Mouse (Mus musculus) thymus, postnatal 10 days (tissue): Measurements from ENCODE around the gene Rhd.
A peak's percentile ranks its signal among the peaks of the same experiment; 100 is the strongest.
"Not testable (repeated sequence)": the region's sequence is repeated elsewhere in the genome, so short reads cannot be mapped to it uniquely, and the experiment has no call there.

Source experiments
- DNase-seq, 2 experiments: peaks; one replicate each; pipeline ENCODE4 v3.0.0; 2021; ENCODE audit warnings: low spot score in 2 of 2

The Rhd gene

GRCm38 (mm10) chr4:134863937-134864729 lies at the start of gene Rhd:
TSS of gene Rhd (plus strand) at chr4:134864536.
- no peak for DNase-seq

GRCm38 (mm10) chr4:134817706-134818105 lies 46.6 kb upstream of the Rhd start:
- DNase-seq: no peak

GRCm38 (mm10) chr4:134821061-134821460 lies 43.3 kb upstream of the Rhd start:
- DNase-seq: no peak

- DNase-seq: no peak
These were observed 40.8 kb upstream of the Rhd start for GRCm38 (mm10) chr4:134823560-134823959.

DNA sequence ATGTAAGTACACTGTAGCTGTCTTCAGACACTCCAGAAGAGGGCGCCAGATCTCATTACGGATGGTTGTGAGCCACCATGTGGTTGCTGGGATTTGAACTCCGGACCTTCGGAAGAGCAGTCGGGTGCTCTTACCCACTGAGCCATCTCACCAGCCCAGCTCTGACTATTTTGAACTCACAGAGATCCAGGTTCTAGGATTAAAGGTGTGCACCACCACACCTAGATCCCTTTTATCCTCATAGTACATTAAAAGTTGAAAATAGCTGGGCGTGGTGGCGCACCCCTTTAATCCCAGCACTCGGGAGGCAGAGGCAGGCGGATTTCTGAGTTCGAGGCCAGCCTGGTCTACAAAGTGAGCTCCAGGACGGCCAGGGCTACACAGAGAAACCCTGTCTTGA lies 38.5 kb upstream of the Rhd start:
- not testable (repeated sequence) for DNase-seq

DNA sequence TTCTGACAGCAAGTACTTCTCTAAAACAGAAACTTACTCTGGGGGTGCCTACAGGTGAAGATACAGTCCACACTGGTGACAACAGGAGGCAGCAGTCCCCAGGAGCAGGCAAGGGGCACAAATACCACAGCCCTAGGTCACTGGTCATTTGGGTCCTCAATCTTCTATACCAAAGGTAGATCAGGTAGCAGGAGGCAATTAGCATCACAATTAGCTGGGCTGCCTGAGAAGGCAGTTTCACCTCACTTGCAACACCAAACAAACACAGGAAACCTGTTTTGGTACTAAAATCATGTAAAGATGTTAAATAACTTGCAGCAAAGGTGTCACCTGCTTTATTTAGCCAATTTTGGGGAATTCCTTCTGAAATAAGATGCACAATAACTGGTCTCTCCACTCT lies 38.0 kb upstream of the Rhd start:
- DNase-seq: no peak

- no peak for DNase-seq
These were observed 36.5 kb upstream of the Rhd start for GRCm38 (mm10) chr4:134827806-134828205.

- DNase-seq: no peak
These were observed 32.4 kb upstream of the Rhd start for GRCm38 (mm10) chr4:134831934-134832333.

- no peak for DNase-seq
These were observed 28.9 kb upstream of the Rhd start for GRCm38 (mm10) chr4:134835486-134835885.

DNA sequence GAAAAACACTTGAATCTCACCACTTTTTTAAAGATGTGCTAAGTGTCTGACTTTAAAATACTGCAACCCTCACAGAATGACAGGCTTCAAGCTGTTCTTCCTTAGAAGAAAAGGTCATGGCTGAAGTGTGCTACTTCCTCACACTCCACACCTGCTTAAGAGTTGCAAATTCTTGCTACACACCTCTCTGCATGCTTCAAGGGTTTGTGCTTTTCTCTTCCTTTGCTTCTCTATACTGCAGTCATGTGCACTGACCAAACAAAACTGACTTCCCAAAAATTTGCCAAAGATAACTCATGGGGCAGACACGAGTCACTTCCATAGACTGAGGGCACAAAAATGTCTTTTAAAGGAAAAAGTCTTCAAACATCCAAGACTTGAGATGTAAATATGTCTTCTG lies 26.1 kb upstream of the Rhd start:
- no peak for DNase-seq

DNA sequence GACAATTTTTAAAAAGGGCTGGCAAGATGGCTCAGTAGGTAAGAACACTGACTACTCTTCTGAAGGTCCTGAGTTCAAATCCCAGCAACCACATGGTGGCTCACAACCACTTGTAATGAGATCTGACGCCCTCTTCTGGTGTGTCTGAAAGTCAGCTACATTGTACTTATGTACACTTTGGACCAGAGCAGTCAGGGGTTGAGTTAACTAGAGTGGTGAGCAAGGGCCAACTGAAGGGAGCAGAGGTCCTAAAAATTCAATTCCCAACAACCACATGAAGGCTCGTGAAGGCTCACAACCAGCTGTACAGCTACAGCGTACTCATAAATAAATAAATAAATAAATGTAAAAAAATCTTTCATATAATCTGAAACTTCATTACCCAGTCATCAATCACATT lies 25.6 kb upstream of the Rhd start:
- DNase-seq: not testable (repeated sequence)

GRCm38 (mm10) chr4:134840231-134840630 lies 24.1 kb upstream of the Rhd start:
- no peak for DNase-seq

- no peak for DNase-seq
These were observed 20.8 kb upstream of the Rhd start for GRCm38 (mm10) chr4:134843566-134843965.

DNA sequence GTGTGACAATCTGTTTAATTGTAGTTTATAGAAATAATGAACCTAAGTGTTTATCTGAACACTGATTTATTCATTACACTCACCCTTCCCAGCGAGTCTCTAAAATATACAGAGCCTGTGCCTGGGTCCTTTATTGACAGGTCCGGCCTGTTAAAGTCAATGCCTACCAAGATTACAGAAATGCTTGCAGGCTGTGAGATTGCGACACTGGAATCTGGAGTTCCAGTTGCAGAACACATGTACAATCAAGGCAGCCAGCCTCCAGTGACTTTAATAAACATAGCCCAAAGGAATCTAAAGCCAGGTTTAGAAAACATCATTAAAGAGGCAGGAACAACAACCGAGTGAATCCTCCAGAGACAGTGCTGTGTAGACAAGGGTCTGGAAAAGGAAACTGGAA lies 16.7 kb upstream of the Rhd start:
- DNase-seq: no peak

DNA sequence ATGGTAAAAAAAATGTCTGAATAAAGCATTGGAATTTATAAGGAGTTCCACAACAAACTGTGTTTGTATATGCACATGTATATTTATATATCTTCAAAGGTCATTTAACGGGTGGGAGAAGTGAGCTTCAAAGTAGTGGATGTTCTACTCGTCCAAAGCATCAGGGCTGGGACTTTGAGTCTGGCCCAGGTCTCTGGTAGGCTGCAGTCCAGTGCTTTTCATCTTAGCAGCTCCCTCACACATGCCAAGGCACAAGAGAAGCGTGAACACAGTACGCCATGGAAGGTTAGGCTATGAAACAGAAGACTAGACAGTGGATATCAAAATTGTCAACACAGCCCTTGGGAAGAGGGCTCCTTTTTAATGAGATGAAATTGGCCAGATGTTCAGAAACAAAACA lies 13.8 kb upstream of the Rhd start:
- DNase-seq: no peak

- DNase-seq: no peak
These were observed 13.1 kb upstream of the Rhd start for GRCm38 (mm10) chr4:134851236-134851635.

GRCm38 (mm10) chr4:134851876-134852275 lies 12.5 kb upstream of the Rhd start:
- DNase-seq: no peak

DNA sequence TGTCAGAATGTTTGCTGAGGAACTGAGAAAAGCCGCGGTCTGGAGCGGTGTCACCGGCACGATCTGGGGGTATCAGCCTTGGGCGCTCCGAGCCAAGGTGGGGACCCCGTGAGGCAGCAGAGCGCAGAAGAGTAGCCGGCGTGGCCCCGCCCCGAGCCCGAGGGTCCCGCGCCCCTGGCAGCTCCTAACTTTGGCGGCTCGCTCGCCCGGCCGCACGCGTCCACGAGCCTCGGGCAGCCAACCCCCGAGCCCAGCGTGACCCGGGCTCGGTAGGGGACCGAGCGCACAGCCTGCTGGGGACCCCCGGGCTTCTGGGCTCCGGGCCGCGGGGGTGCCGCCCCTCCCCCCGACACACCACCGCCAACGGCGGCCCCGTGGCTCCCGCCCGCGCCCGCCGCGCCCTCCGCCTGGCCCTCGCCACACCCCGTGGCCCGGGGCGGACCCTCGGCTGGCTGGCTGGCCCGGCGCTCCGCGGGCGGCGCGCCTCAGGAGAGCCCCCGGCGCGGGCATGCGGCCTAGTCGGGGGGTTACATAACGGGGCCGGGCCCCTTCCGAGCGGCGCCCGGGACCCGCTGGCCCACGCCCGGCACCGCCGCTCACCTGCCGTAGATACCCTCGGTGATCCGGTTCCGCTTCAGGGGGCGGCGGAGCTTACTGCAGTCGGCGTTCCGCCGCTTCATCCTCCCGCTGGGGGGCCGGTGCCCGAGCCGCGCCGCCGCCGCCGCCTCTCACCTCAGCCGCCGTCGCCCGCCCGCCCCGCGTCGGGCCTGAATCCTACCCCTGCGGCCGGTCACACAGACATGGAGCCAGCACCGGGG lies 11.7 kb upstream of the Rhd start:
- peak; percentile 40 to 50 for DNase-seq

GRCm38 (mm10) chr4:134853259-134853636 lies 11.1 kb upstream of the Rhd start, which contains the start of gene Maco1:
TSS of gene Maco1 (minus strand) at chr4:134853345.
- DNase-seq: peak; percentile 98 to 99

- DNase-seq: peak; percentile 86 to 93
These were observed 10.5 kb upstream of the Rhd start for GRCm38 (mm10) chr4:134853637-134854485.

DNA sequence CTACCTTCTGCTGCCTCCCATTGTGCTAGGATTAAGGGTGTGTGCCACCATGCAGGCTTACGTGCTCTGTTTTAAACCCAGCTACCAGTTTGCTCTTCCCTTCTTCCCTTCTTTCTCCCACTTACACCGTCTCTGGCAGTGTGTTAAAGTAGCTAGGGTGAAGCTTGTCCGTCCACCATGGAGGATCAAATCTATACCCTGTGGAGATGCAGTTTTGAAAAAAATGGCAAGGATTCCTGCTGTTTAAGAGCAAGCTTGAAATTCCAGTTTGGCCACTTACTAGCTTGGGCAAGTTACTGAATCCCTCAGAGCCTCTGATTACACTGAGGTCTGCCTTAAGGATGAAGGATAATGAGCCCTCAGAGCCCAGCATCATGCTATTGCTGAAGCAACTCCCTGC lies 9.0 kb upstream of the Rhd start:
- DNase-seq: no peak

GRCm38 (mm10) chr4:134856056-134856455 lies 8.3 kb upstream of the Rhd start:
- DNase-seq: no peak
